Mouse (Mus musculus): ENCODE data around the gene Rhbdf1. TPM values are rescaled to one million over a fixed set of nuclear protein-coding genes. Genes with fewer than 3 reads are reported as not detected.

The Rhbdf1 gene
- 57.6 and 63.1 TPM in 2 replicates for polyA plus RNA-seq (2015; fragmentation: Nextera tagmentation; extraction: Ambion mirVana)

GRCm38 (mm10) chr11:32221951-32222409 lies at the start of gene Rhbdf1:
Gene Rhbdf1 (minus strand): TSS chr11:32222300.
- Histone ChIP-seq H3K9me3 (no peaks in the 10 kb centered on the region), H3K36me3 (no peaks in the 10 kb centered on the region), H3K4me3 (replicated peaks) (peak within 1 kb of the TSS; percentile 90), H3K4me2 (peak within 1 kb of the TSS; percentile 78), H3K4me1 (peaks cover 71% of the 10 kb centered on the region), H3K9ac (peak within 1 kb of the TSS; percentile 94), H3K27ac (peak within 1 kb of the TSS; percentile 97), H3K27me3 (replicated peaks) (no peaks in the 10 kb centered on the region)
- ATAC-seq (ENCODE audit: insufficient read depth, low FRiP score, low read depth) = no peak
- WGBS = 0% methylated on average over 52 of the region's 72 CpGs

- H3K27me3 ChIP-seq (replicated peaks) = no peaks in the 10 kb centered on the region
- H3K9ac ChIP-seq = no peak overlapping the region
- H3K9me3 ChIP-seq = no peaks in the 10 kb centered on the region
- H3K36me3 ChIP-seq = no peaks in the 10 kb centered on the region
- no peak overlapping the region for H3K4me3 ChIP-seq (replicated peaks)
- WGBS = 41% methylated on average over 4 of the region's 4 CpGs
- ATAC-seq (ENCODE audit: insufficient read depth, low FRiP score, low read depth) = no peak
- H3K4me1 ChIP-seq = peaks cover 6% of the 10 kb centered on the region
- no peak overlapping the region for H3K4me2 ChIP-seq
- H3K27ac ChIP-seq = no peak overlapping the region
Observed at GRCm38 (mm10) chr11:32271178-32271577, 49.1 kb upstream of the Rhbdf1 start.

GRCm38 (mm10) chr11:32268952-32269351 lies 46.9 kb upstream of the Rhbdf1 start:
- peak; percentile 75; the same call in 1 of the 2 replicates for ATAC-seq (ENCODE audit: insufficient read depth, low FRiP score, low read depth)
- no peaks in the 10 kb centered on the region for H3K36me3 ChIP-seq
- no peak overlapping the region for H3K4me3 ChIP-seq (replicated peaks)
- H3K4me1 ChIP-seq = peaks cover 10% of the 10 kb centered on the region
- H3K27ac ChIP-seq = no peak overlapping the region
- no peak overlapping the region for H3K4me2 ChIP-seq
- H3K27me3 ChIP-seq (replicated peaks) = no peaks in the 10 kb centered on the region
- 78% methylated on average over 5 of the region's 5 CpGs for WGBS
- H3K9me3 ChIP-seq = no peaks in the 10 kb centered on the region
- no peak overlapping the region for H3K9ac ChIP-seq

- no peaks in the 10 kb centered on the region for H3K36me3 ChIP-seq
- peak overlapping the region; percentile 56 for H3K4me2 ChIP-seq
- WGBS = 21% methylated on average over 5 of the region's 5 CpGs
- peak overlapping the region; percentile 77 for H3K4me3 ChIP-seq (replicated peaks)
- peak overlapping the region; percentile 93 for H3K27ac ChIP-seq
- no peak for ATAC-seq (ENCODE audit: insufficient read depth, low FRiP score, low read depth)
- no peaks in the 10 kb centered on the region for H3K27me3 ChIP-seq (replicated peaks)
- no peaks in the 10 kb centered on the region for H3K9me3 ChIP-seq
- H3K4me1 ChIP-seq = peaks cover 10% of the 10 kb centered on the region
- peak overlapping the region; percentile 39; the same call in 1 of the 2 replicates for H3K9ac ChIP-seq
Observed at GRCm38 (mm10) chr11:32267964-32268363, 45.9 kb upstream of the Rhbdf1 start.

- under 1% methylated on average over 54 of the region's 54 CpGs for WGBS
Observed at GRCm38 (mm10) chr11:32267188-32267884, 45.2 kb upstream of the Rhbdf1 start, which contains the start of gene Nprl3. Gene Nprl3 (minus strand): TSS chr11:32267707.

GRCm38 (mm10) chr11:32266776-32267175 lies 44.7 kb upstream of the Rhbdf1 start:
- Histone ChIP-seq H3K4me2 (peak overlapping the region; percentile 56), H3K36me3 (no peaks in the 10 kb centered on the region), H3K4me3 (replicated peaks) (peak overlapping the region; percentile 77)

More at GRCm38 (mm10) chr11:32267188-32267884, 45.2 kb upstream of the Rhbdf1 start, which contains the start of gene Nprl3:
- Histone ChIP-seq H3K4me1 (peaks cover 13% of the 10 kb centered on the region), H3K27ac (peak within 1 kb of the TSS; percentile 93), H3K36me3 (no peaks in the 10 kb centered on the region), H3K27me3 (replicated peaks) (no peaks in the 10 kb centered on the region), H3K4me3 (replicated peaks) (peak within 1 kb of the TSS; percentile 77), H3K4me2 (peak within 1 kb of the TSS; percentile 56), H3K9me3 (no peaks in the 10 kb centered on the region), H3K9ac (peak within 1 kb of the TSS; percentile 76)
- ATAC-seq (ENCODE audit: insufficient read depth, low FRiP score, low read depth) = peak; percentile 99

GRCm38 (mm10) chr11:32266194-32266593 lies 44.1 kb upstream of the Rhbdf1 start:
- no peaks in the 10 kb centered on the region for H3K36me3 ChIP-seq
- H3K4me1 ChIP-seq = peaks cover 13% of the 10 kb centered on the region
- WGBS = 91% methylated on average over 6 of the region's 6 CpGs
- H3K4me2 ChIP-seq = no peak overlapping the region
- H3K9me3 ChIP-seq = no peaks in the 10 kb centered on the region
- H3K27ac ChIP-seq = no peak overlapping the region
- no peak for ATAC-seq (ENCODE audit: insufficient read depth, low FRiP score, low read depth)
- no peaks in the 10 kb centered on the region for H3K27me3 ChIP-seq (replicated peaks)
- no peak overlapping the region for H3K9ac ChIP-seq
- H3K4me3 ChIP-seq (replicated peaks) = no peak overlapping the region

More at GRCm38 (mm10) chr11:32266776-32267175, 44.7 kb upstream of the Rhbdf1 start:
- Histone ChIP-seq H3K9me3 (no peaks in the 10 kb centered on the region), H3K9ac (peak overlapping the region; percentile 76), H3K27me3 (replicated peaks) (no peaks in the 10 kb centered on the region), H3K4me1 (peaks cover 13% of the 10 kb centered on the region), H3K27ac (peak overlapping the region; percentile 93)
- ATAC-seq (ENCODE audit: insufficient read depth, low FRiP score, low read depth) = no peak
- 17% methylated on average over 6 of the region's 6 CpGs for WGBS

- H3K9me3 ChIP-seq = no peaks in the 10 kb centered on the region
- H3K4me2 ChIP-seq = no peak overlapping the region
- no peaks in the 10 kb centered on the region for H3K27me3 ChIP-seq (replicated peaks)
- 86% methylated on average over 3 of the region's 3 CpGs for WGBS
- H3K9ac ChIP-seq = no peak overlapping the region
- no peak for ATAC-seq (ENCODE audit: insufficient read depth, low FRiP score, low read depth)
- H3K36me3 ChIP-seq = no peaks in the 10 kb centered on the region
- H3K4me1 ChIP-seq = peaks cover 13% of the 10 kb centered on the region
- H3K27ac ChIP-seq = no peak overlapping the region
- H3K4me3 ChIP-seq (replicated peaks) = no peak overlapping the region
Observed at GRCm38 (mm10) chr11:32265117-32265738, 43.1 kb upstream of the Rhbdf1 start.

GRCm38 (mm10) chr11:32262674-32263415 lies 40.7 kb upstream of the Rhbdf1 start:
- Histone ChIP-seq H3K4me3 (replicated peaks) (no peak overlapping the region), H3K9me3 (no peaks in the 10 kb centered on the region), H3K9ac (no peak overlapping the region), H3K27me3 (replicated peaks) (no peaks in the 10 kb centered on the region), H3K36me3 (no peaks in the 10 kb centered on the region), H3K27ac (no peak overlapping the region), H3K4me1 (peaks cover 8% of the 10 kb centered on the region), H3K4me2 (no peak overlapping the region)
- no peak for ATAC-seq (ENCODE audit: insufficient read depth, low FRiP score, low read depth)
- 61% methylated on average over 10 of the region's 10 CpGs for WGBS

GRCm38 (mm10) chr11:32256566-32256965 lies 34.5 kb upstream of the Rhbdf1 start:
- ATAC-seq (ENCODE audit: insufficient read depth, low FRiP score, low read depth) = no peak
- Histone ChIP-seq H3K36me3 (no peaks in the 10 kb centered on the region; the same call in 1 of the 2 replicates), H3K4me1 (no peaks in the 10 kb centered on the region), H3K9me3 (no peaks in the 10 kb centered on the region), H3K9ac (no peak overlapping the region), H3K4me2 (no peak overlapping the region), H3K4me3 (replicated peaks) (no peak overlapping the region), H3K27ac (no peak overlapping the region), H3K27me3 (replicated peaks) (no peaks in the 10 kb centered on the region)
- 82% methylated on average over 3 of the region's 3 CpGs for WGBS

- WGBS = 91% methylated on average over 1 of the region's 1 CpGs
- Histone ChIP-seq H3K9me3 (no peaks in the 10 kb centered on the region), H3K4me2 (no peak overlapping the region), H3K36me3 (no peaks in the 10 kb centered on the region; the same call in 1 of the 2 replicates), H3K27me3 (replicated peaks) (no peaks in the 10 kb centered on the region), H3K27ac (no peak overlapping the region), H3K4me1 (no peaks in the 10 kb centered on the region), H3K9ac (no peak overlapping the region), H3K4me3 (replicated peaks) (no peak overlapping the region)
- ATAC-seq (ENCODE audit: insufficient read depth, low FRiP score, low read depth) = peak; percentile 97
Observed at GRCm38 (mm10) chr11:32256146-32256545, 34.0 kb upstream of the Rhbdf1 start.

Data from stomach, embryonic 15.5 days (tissue).